Mouse (Mus musculus) spleen, adult 18-20 months (tissue): ENCODE measurements around the gene Zbtb20.

ENCODE experiments used
- DNase-seq, 2 experiments: peaks; one replicate each; pipeline ENCODE4 v3.0.0; 2022; ENCODE audit warnings: mixed read lengths in 2 of 2

Zbtb20 gene

DNA sequence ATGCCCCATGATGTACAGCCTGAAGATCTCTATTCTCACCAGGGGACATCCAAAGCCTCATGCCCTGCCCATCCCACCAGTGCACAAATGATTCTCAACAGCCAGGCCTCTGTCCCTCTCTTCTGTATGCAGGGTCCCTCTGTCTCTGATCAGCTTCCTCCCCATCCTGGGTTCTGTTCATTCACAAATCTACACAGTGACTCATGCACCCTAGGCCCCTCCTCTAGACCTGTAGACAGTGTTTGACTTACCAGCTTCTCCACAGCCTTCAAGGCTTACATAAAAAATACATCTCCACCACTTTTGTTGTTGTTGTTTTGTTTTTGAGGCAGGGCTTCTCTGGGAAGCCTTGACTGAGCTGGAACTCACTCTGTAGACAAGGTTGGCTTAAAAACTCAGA, 789.2 kb downstream of the Zbtb20 start:
- no peak for DNase-seq

DNA sequence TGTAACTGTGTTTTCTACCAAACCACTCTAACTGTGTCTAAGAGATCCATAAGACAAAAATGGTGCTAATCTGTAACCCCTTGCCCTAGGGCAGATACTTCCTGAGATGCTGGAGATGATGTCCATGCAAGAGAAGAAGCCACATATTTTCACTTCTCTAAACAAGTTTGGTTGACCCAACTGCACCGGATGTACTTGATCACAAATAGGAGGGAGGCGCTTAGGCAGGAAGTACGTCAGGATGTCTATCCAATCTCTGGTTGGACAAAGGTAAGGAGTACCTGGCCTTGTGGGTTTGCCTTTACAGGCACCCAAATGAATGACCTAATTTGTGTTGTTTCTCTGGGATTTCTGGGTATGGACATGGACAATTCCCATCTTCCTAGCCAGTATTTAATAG, 792.6 kb downstream of the Zbtb20 start:
- no peak for DNase-seq

GRCm38 (mm10) chr16:43671972-43672371, 796.3 kb downstream of the Zbtb20 start:
- no peak for DNase-seq

DNA sequence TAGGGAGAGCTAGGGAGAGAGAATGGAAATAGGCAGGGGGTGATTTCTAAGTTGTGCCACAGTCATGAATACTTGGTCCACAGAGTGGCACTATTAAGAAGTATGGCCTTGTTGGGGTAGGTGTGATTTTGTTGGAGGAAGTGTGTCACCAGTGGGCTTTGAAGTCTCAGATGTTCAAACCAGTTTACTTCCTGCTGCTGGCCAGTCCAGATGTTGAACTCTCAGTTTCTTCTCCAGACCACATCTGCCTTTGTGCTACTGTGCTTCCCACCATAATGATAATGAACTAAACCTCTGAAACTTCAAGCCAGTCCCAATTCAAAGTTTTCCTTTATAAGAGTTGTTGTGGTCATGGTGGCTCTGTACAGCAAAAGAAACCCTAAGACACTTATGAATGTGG, 797.0 kb downstream of the Zbtb20 start:
- no peak for DNase-seq

GRCm38 (mm10) chr16:43674400-43674799, 798.7 kb downstream of the Zbtb20 start:
- no peak for DNase-seq

DNA sequence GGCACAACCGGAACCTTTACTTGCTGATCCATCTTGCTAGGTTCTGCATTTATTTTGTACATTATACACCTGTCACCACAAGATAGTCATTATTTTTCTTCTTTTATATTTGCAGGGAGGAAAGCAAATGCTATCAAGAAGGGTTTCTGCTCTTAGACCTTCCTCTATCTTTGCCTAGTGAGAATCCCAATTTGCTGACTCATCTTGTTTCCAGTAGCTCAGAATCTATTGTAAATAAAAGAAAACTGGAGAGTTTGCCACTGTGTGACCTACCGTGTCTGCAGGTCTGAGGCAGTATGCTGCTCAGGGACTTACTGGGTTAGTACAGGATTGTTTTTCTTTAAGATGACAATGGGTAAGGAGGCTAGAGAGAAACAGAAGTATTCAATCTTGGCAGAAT, 812.3 kb downstream of the Zbtb20 start:
- DNase-seq = no peak

- DNase-seq = no peak
Observed at GRCm38 (mm10) chr16:43690211-43690690, 814.6 kb downstream of the Zbtb20 start.

DNA sequence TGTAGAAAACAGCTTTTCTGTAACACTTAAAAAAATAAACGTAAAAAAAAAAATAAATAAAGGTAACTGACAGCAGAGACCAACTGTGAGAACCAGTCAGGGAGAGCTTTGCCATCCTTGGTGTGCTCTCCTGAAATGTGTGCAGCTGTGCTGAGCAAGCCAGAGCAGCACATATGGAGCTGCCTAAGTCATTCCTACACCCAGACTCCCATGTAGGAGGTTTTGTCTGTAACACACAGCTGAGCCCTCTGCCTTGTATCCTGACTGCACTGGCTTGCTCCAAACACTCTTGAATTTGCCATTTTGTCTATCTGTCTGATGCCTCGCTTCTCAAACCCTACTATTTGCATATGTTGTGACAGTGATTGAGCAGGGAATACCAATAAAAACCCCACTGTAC, 815.2 kb downstream of the Zbtb20 start:
- no peak for DNase-seq

DNA sequence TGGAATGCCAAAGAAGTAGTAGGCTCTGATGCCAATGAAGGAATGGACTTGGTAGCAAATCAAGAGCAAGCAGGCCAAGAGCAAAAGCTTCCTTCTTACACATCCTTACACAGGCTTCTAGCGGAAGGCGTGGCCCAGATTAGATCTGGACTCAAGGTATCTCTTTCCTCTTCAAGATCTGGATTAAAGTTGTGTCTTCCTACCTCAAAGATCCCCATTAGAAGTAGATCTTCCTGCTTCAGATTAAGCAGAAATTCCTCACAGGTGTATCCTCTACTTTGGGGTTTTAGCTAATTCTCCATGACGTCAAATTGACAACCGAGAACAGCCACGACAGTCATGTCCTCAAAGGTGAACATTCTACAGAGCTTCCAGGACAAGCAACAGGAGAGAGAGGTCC, 816.1 kb downstream of the Zbtb20 start:
- no peak for DNase-seq
